Mouse (Mus musculus): ENCODE data around the gene Gm10337. TPM values are rescaled to one million over a fixed set of nuclear protein-coding genes. Genes with fewer than 3 reads are reported as not detected.

Gm10337 gene
- 3.8 and 4.8 TPM in 2 replicates for polyA plus RNA-seq (2016; fragmentation: Nextera tagmentation; extraction: Ambion mirVana)

DNA sequence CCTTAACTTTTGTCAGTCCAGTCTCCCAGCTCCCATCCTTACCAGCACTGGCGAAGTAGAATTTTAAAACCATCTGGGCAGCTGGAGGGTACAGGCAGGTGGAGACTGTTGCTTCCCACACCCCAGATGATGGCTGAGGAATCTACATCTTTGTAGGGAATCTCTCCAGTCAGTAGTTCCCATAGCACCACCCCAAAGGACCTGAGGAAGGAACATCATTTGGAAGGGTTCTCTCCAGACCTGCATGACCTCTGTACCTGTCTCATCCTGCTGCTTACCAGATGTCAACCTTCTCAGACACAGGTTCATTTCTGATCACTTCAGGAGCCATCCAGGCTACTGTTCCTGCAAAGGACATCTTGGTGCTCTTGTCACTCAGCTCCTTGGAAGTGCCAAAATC lies at the start of gene Gm10337:
TSS of gene Gm10337 (plus strand) at position 276 of the 400 bp plus-strand sequence.
- Histone ChIP-seq H3K9me3 (replicated peaks) (no peaks in the 10 kb centered on the region), H3K4me1 (no peaks in the 10 kb centered on the region), H3K4me3 (no peak within 1 kb of the TSS), H3K36me3 (peaks cover 94% of the 10 kb centered on the region), H3K27ac (no peak within 1 kb of the TSS), H3K27me3 (ENCODE audit: low read depth, poor library complexity, severe bottlenecking) (no peaks in the 10 kb centered on the region)
- 85% methylated on average over 1 of the region's 1 CpGs for WGBS
- no peak for DNase-seq (ENCODE audit: low spot score)

DNA sequence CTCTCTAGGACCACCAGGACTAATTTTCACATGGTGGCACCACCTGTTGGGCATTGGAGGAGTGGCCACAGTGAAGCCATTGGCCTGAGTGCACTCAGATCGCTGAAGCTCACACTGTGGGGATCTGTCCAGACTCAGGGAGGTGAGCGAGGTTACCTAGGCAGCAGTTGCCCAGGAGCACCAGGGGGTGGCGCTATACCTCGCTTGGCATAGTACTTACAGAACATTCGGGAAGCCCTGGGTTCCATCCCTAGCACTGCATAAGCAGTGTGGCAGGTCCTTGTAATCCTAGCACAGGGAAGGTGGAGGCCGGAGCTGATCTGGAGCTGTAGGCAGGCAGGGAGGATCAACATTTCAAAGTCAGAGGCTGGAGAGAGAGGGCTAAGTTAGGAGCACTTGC lies 47.5 kb upstream of the Gm10337 start:
- Histone ChIP-seq H3K4me1 (peaks cover 24% of the 10 kb centered on the region), H3K27ac (no peak overlapping the region), H3K9me3 (replicated peaks) (no peaks in the 10 kb centered on the region), H3K36me3 (no peaks in the 10 kb centered on the region), H3K27me3 (ENCODE audit: low read depth, poor library complexity, severe bottlenecking) (no peaks in the 10 kb centered on the region), H3K4me3 (no peak overlapping the region)
- peak; percentile 43 for DNase-seq (ENCODE audit: low spot score)
- 37% methylated on average over 6 of the region's 6 CpGs for WGBS

DNA sequence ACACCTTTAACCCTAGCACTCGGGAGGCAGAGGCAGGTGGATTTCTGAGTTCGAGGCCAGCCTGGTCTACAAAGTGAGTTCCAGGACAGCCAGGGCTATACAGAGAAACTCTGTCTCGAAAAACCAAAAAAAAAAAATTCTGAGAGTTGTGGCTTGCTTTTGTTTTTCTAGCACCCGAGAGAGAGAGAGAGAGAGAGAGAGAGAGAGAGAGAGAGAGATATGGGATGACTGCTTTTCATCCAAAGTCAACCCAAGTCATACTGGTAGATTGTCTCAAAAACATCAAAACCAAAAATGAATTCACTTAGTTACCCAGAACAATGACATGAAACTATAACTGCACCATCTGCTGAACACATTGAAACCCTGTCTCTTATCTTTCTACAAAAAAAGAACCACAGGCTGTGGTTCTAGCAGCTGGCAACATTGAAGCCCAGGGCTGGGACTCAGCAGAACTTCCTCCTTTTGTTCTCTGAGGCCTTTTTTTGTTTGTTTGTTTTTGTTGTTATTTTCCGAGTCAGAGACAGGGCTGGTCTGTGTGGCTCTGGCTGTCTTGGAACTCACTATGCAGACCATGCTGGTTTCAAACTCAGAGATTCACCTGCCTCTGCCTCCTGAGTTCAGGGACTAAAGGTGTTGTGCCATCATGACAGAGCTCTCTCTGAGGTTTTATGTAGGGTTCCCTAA lies 45.3 kb upstream of the Gm10337 start:
- Histone ChIP-seq H3K36me3 (peaks cover 7% of the 10 kb centered on the region), H3K9me3 (replicated peaks) (no peaks in the 10 kb centered on the region), H3K27ac (0 out of 2 replicates have a peak overlapping the region, but pooled peaks have one; percentile 66), H3K4me3 (peak overlapping the region; percentile 56), H3K4me1 (peaks cover 24% of the 10 kb centered on the region), H3K27me3 (ENCODE audit: low read depth, poor library complexity, severe bottlenecking) (no peaks in the 10 kb centered on the region)
- 78% methylated on average over 5 of the region's 5 CpGs for WGBS
- DNase-seq (ENCODE audit: low spot score): no peak

DNA sequence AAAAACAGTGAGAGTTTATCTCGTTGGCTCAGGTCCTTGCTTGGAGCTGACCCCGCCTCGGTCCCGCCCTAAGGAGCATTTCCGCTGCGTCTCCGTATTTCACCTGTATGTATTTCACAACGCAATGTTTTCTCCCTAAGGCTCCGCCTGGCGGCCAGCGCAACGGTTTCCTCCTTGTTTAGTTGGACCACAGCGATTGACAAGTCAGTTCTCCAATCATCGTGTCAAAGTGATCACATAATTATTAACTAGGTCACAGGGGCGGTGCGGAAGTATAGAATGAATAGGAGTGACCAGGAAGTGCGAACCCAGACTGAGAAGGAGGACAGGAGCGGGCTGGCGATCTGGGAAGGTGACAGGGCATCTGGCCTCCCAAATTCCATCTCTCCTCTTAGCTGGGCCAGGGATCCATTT lies 44.6 kb upstream of the Gm10337 start, which contains the start of gene Prr13:
TSS of gene Prr13 (plus strand) at position 125 of the 414 bp plus-strand sequence.
- Histone ChIP-seq H3K9me3 (replicated peaks) (no peaks in the 10 kb centered on the region), H3K4me3 (peak within 1 kb of the TSS; percentile 56), H3K27me3 (ENCODE audit: low read depth, poor library complexity, severe bottlenecking) (no peaks in the 10 kb centered on the region), H3K4me1 (peaks cover 24% of the 10 kb centered on the region), H3K27ac (0 out of 2 replicates have a peak within 1 kb of the TSS, but pooled peaks have one; percentile 66), H3K36me3 (peaks cover 11% of the 10 kb centered on the region)
- WGBS: under 1% methylated on average over 19 of the region's 19 CpGs
- peak; percentile 83 for DNase-seq (ENCODE audit: low spot score)

DNA sequence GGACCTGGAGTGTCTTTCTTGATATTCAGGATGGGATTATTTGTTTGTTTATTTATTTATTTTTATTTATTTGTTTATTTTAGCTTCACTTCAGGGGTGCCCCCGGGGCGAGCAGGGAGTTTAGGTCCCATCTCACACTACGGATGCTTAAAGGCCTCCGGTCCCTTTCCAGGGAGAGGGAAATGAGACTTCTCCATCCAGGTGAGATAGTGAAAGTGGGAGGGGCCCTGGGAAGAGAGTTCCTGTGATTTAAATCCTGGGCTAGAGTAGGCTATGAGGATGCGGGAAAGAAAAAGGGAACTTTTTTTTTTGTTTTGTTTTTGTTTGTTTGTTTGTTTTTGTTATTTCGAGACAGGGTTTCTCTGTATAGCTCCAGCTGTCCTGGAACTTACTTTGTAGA lies 44.1 kb upstream of the Gm10337 start:
- H3K27me3 ChIP-seq (ENCODE audit: low read depth, poor library complexity, severe bottlenecking): no peaks in the 10 kb centered on the region
- no peaks in the 10 kb centered on the region for H3K9me3 ChIP-seq (replicated peaks)
- H3K4me3 ChIP-seq: peak overlapping the region; percentile 56
- DNase-seq (ENCODE audit: low spot score): no peak
- WGBS: 37% methylated on average over 6 of the region's 6 CpGs
- H3K36me3 ChIP-seq: peaks cover 11% of the 10 kb centered on the region
- 0 out of 2 replicates have a peak overlapping the region, but pooled peaks have one; percentile 66 for H3K27ac ChIP-seq
- peaks cover 24% of the 10 kb centered on the region for H3K4me1 ChIP-seq

DNA sequence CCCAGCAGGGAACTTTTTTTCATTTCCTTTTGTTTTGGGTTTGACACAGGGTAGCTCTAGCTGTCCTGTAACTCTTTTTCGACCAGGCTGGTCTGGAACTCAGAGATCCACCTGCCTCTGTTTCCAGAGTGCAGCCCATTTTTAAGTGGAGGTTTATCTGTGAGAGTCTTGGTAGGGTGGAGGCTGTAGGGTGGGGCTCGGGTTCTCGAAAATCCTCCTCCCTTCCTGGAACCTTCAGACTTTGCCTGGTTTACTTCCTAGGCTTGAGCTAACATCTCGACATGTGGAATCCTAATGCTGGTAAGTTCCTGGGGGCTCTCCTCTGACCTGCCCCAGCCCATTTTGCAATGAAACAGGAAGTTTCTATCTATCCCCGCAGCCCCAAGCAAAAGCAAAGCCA lies 43.7 kb upstream of the Gm10337 start:
- Histone ChIP-seq H3K9me3 (replicated peaks) (no peaks in the 10 kb centered on the region), H3K27me3 (ENCODE audit: low read depth, poor library complexity, severe bottlenecking) (no peaks in the 10 kb centered on the region), H3K4me3 (0 out of 2 replicates have a peak overlapping the region, but pooled peaks have one; percentile 56), H3K4me1 (peaks cover 24% of the 10 kb centered on the region), H3K27ac (no peak overlapping the region), H3K36me3 (peaks cover 11% of the 10 kb centered on the region)
- WGBS: 70% methylated on average over 5 of the region's 5 CpGs
- DNase-seq (ENCODE audit: low spot score): no peak

GRCm38 (mm10) chr15:102460409-102460808 lies 43.1 kb upstream of the Gm10337 start:
- peaks cover 24% of the 10 kb centered on the region for H3K4me1 ChIP-seq
- H3K9me3 ChIP-seq (replicated peaks): no peaks in the 10 kb centered on the region
- H3K36me3 ChIP-seq: peaks cover 11% of the 10 kb centered on the region
- H3K27ac ChIP-seq: no peak overlapping the region
- WGBS: 83% methylated on average over 12 of the region's 12 CpGs
- no peaks in the 10 kb centered on the region for H3K27me3 ChIP-seq (ENCODE audit: low read depth, poor library complexity, severe bottlenecking)
- no peak for DNase-seq (ENCODE audit: low spot score)
- H3K4me3 ChIP-seq: 0 out of 2 replicates have a peak overlapping the region, but pooled peaks have one; percentile 20

- Histone ChIP-seq H3K36me3 (peaks cover 11% of the 10 kb centered on the region), H3K4me3 (no peak overlapping the region; the same call in 1 of the 2 replicates), H3K4me1 (peaks cover 24% of the 10 kb centered on the region), H3K27me3 (ENCODE audit: low read depth, poor library complexity, severe bottlenecking) (no peaks in the 10 kb centered on the region), H3K9me3 (replicated peaks) (no peaks in the 10 kb centered on the region), H3K27ac (no peak overlapping the region)
- no peak for DNase-seq (ENCODE audit: low spot score)
- WGBS: 79% methylated on average over 4 of the region's 4 CpGs
Measured at GRCm38 (mm10) chr15:102460971-102461370, 42.6 kb upstream of the Gm10337 start.

DNA sequence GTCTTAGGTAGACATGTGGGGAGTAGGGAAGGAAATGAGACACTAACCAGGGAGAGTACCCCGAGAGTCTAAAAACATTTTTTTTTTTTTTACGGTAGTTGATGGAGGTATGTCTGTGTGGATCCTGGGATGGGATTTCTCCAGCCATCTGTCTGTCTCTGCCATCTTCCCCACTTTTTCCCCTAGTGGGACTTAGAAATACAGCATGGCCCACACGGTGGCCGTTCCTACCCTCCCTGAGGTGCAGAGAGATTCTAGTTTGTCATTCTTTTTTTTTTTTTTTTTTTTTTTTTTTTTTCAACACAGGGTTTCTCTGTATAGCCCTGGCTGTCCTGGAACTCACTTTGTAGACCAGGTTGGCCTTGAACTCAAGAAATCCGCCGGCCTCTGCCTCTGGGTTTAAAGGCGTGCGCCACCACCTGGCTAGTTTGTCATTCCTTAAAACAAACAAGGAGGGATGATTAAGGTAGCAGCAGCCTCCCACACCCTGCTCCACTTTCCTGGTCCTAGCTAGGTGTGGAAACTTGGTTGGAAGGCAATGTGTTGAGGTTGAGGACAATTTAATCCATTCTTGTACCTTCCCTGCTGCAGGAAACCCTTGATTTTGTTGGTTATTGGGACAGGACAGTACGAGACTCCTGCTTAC lies 42.0 kb upstream of the Gm10337 start:
- Histone ChIP-seq H3K27ac (no peak overlapping the region), H3K4me3 (no peak overlapping the region; the same call in 1 of the 2 replicates), H3K9me3 (replicated peaks) (no peaks in the 10 kb centered on the region), H3K4me1 (peaks cover 24% of the 10 kb centered on the region), H3K27me3 (ENCODE audit: low read depth, poor library complexity, severe bottlenecking) (no peaks in the 10 kb centered on the region), H3K36me3 (peaks cover 11% of the 10 kb centered on the region)
- WGBS: 79% methylated on average over 9 of the region's 9 CpGs
- no peak for DNase-seq (ENCODE audit: low spot score)

- H3K9me3 ChIP-seq (replicated peaks): no peaks in the 10 kb centered on the region
- H3K4me1 ChIP-seq: peaks cover 21% of the 10 kb centered on the region
- H3K4me3 ChIP-seq: no peak overlapping the region
- H3K27ac ChIP-seq: no peak overlapping the region
- H3K36me3 ChIP-seq: peaks cover 13% of the 10 kb centered on the region
- no peaks in the 10 kb centered on the region for H3K27me3 ChIP-seq (ENCODE audit: low read depth, poor library complexity, severe bottlenecking)
- no peak for DNase-seq (ENCODE audit: low spot score)
Measured at GRCm38 (mm10) chr15:102463666-102464065, 39.9 kb upstream of the Gm10337 start.

DNA sequence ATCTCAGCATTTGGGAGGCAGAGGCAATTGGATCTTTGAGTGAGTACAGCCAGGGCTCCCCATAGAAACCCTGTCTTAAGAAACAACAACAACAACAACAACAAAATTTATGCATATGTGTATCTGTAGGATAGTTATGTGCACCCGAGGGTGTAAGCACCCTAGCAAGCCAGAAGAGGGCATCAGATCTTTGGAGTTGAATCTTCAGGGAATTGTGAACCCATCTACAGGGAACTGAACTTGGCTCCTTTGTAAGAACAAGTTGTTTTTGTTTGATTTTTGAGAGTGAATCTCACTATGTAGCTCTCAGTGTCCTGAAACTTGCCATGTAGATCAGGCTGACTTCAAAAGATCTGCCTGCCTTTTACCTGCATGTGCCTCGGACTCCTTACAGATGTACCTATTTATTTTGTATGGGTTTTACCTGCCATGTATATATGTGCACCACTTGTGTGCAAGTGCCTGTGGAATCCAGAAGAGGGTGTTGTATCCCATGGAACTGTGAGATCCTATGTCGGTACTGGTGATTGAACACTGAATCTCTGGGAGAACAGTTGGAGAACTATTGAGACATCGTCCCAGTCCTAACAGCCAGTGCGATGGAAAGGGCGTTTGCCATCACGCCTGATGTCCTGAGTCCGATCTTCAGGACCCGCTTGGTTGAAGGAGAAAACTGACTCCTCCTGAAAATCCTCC lies 34.7 kb upstream of the Gm10337 start:
- no peaks in the 10 kb centered on the region for H3K27me3 ChIP-seq (ENCODE audit: low read depth, poor library complexity, severe bottlenecking)
- H3K27ac ChIP-seq: no peak overlapping the region
- H3K36me3 ChIP-seq: peaks cover 18% of the 10 kb centered on the region
- DNase-seq (ENCODE audit: low spot score): no peak
- no peak overlapping the region for H3K4me3 ChIP-seq
- peaks cover 13% of the 10 kb centered on the region for H3K4me1 ChIP-seq
- no peaks in the 10 kb centered on the region for H3K9me3 ChIP-seq (replicated peaks)
- WGBS: 95% methylated on average over 9 of the region's 9 CpGs

DNA sequence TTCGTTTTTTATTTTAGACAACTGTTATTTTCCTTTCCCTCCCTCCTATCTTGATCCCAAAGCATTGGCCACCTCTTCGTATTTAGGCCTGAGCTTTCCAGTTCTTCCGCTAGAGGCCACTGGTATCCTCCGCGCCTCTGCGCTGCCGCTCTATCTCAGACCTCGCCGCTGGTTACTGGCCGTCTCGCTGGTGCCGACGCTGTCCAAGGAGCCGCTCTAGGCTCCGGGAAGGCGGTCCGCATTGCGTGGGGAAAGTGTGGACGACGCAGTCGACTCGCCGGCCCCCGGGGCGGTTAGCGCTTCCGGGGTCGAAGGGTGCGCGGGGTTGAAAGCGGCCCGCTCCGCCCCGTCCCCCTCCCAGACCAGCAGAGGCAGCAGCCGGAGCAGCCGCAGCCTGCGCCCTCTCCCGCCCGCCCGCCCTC lies 33.3 kb upstream of the Gm10337 start, which contains the start of gene Pcbp2:
TSS of gene Pcbp2 (plus strand) at position 357 of the 422 bp plus-strand sequence.
- under 1% methylated on average over 36 of the region's 40 CpGs for WGBS
- Histone ChIP-seq H3K4me3 (peak within 1 kb of the TSS; percentile 95), H3K27me3 (ENCODE audit: low read depth, poor library complexity, severe bottlenecking) (no peaks in the 10 kb centered on the region), H3K9me3 (replicated peaks) (no peaks in the 10 kb centered on the region), H3K4me1 (peaks cover 13% of the 10 kb centered on the region), H3K36me3 (peaks cover 31% of the 10 kb centered on the region), H3K27ac (peak within 1 kb of the TSS; percentile 99)
- peak; percentile 97 for DNase-seq (ENCODE audit: low spot score)
